Mouse (Mus musculus) MEL (cell line): ENCODE measurements around the gene Yipf1. TPM values are rescaled to one million over a fixed set of nuclear protein-coding genes. Genes with fewer than 3 reads are reported as not detected.

Experiments
- DNase-seq: peaks from one replicate; pipeline ENCODE4 v3.0.0; 2011; ENCODE audit warnings: low read depth, low spot score
- H3K27ac ChIP-seq: 2 replicates; pipeline ENCODE4 v1.5.1; 2012; ENCODE audit warnings: low read depth, mild to moderate bottlenecking, control low read depth, low read length, moderate library complexity; ENCODE audit not compliant: control insufficient read depth
- H3K27me3 ChIP-seq, 2 experiments: fragments of 150-350 bp in 1 of 2; sonication (generic) in 1 of 2; 2 replicates each; pipeline ENCODE4 v1.6.1; 2012; ENCODE audit warnings: low read length in 2 of 2, mild to moderate bottlenecking in 2 of 2, improper control_type of control experiment in 1 of 2, moderate library complexity in 1 of 2; ENCODE audit not compliant: insufficient read depth in 2 of 2, control insufficient read depth in 1 of 2
- H3K36me3 ChIP-seq, 2 experiments: 2 replicates each; pipeline ENCODE4 v1.6.1; 2012 to 2014; ENCODE audit warnings: low read length in 2 of 2, improper control_type of control experiment in 1 of 2, inconsistent platforms in 1 of 2, mild to moderate bottlenecking in 1 of 2; ENCODE audit not compliant: insufficient read depth in 2 of 2, control insufficient read depth in 1 of 2
- H3K4me1 ChIP-seq, 2 experiments: fragments of 150-350 bp in 1 of 2; sonication (generic) in 1 of 2; 2 replicates each; pipeline ENCODE4 v1.6.1; 2012; ENCODE audit warnings: low read length in 2 of 2, improper control_type of control experiment in 1 of 2, mild to moderate bottlenecking in 1 of 2; ENCODE audit not compliant: insufficient read depth in 2 of 2, control insufficient read depth in 1 of 2
- H3K4me3 ChIP-seq, 2 experiments: fragments of 150-350 bp in 1 of 2; sonication (generic) in 1 of 2; 2 replicates each; pipeline ENCODE4 v1.5.1; 2012; ENCODE audit warnings: low read depth in 2 of 2, low read length in 2 of 2, mild to moderate bottlenecking in 2 of 2, moderate library complexity in 2 of 2, control low read depth in 1 of 2, improper control_type of control experiment in 1 of 2; ENCODE audit not compliant: control insufficient read depth in 1 of 2, insufficient read depth in 1 of 2
- H3K79me2 ChIP-seq: 2 replicates; pipeline ENCODE4 v1.6.1; 2012; ENCODE audit warnings: mild to moderate bottlenecking, low read length, moderate library complexity; ENCODE audit not compliant: control insufficient read depth, poor library complexity, insufficient read depth
- H3K9ac ChIP-seq: 2 replicates; pipeline ENCODE4 v1.6.1; 2012; ENCODE audit warnings: low read depth, mild to moderate bottlenecking, control low read depth, low read length, moderate library complexity; ENCODE audit not compliant: control insufficient read depth, poor library complexity, severe bottlenecking
- H3K9me3 ChIP-seq: fragments of 150-350 bp; sonication (generic); replicated peaks from 2 replicates; pipeline ENCODE4 v1.6.1; 2012; ENCODE audit warnings: mild to moderate bottlenecking, low read length, improper control_type of control experiment, moderate library complexity; ENCODE audit not compliant: insufficient read depth
- BHLHE40 ChIP-seq: IDR thresholded peaks from 2 replicates; pipeline ENCODE4 v1.6.1; 2012; ENCODE audit warnings: low read depth, mild to moderate bottlenecking, inconsistent platforms, low read length, improper control_type of control experiment, borderline replicate concordance
- CHD1 ChIP-seq: IDR thresholded peaks from 2 replicates; pipeline ENCODE4 v1.6.1; 2012; ENCODE audit warnings: low read depth, mild to moderate bottlenecking, inconsistent platforms, low read length, improper control_type of control experiment
- CHD2 ChIP-seq: IDR thresholded peaks from 2 replicates; pipeline ENCODE4 v1.6.1; 2011; ENCODE audit warnings: low read length, improper control_type of control experiment
- CTCF ChIP-seq, 3 experiments: IDR thresholded peaks in 2 of 3; conservative IDR thresholded peaks in 1 of 3; 2 replicates each; pipeline ENCODE4 v1.5.1; 2011 to 2012; ENCODE audit warnings: low read length in 3 of 3, low read depth in 2 of 3, mild to moderate bottlenecking in 2 of 3, improper control_type of control experiment in 1 of 3, inconsistent platforms in 1 of 3, mixed read lengths in 1 of 3, moderate library complexity in 1 of 3; ENCODE audit not compliant: control insufficient read depth in 1 of 3, insufficient read depth in 1 of 3, poor library complexity in 1 of 3, severe bottlenecking in 1 of 3
- E2F4 ChIP-seq: IDR thresholded peaks from 2 replicates; pipeline ENCODE4 v1.6.1; 2011; ENCODE audit warnings: low read depth, low read length, improper control_type of control experiment, borderline replicate concordance
- ELF1 ChIP-seq: IDR thresholded peaks from 2 replicates; pipeline ENCODE4 v1.6.1; 2014; ENCODE audit warnings: low read depth, mild to moderate bottlenecking, inconsistent platforms, low read length, improper control_type of control experiment, moderate library complexity
- EP300 ChIP-seq, 2 experiments: IDR thresholded peaks; 2 replicates each; pipeline ENCODE4 v1.6.1; 2011; ENCODE audit warnings: improper control_type of control experiment in 2 of 2, low read length in 2 of 2, low read depth in 1 of 2, mild to moderate bottlenecking in 1 of 2
- ETS1 ChIP-seq: IDR thresholded peaks from 2 replicates; pipeline ENCODE4 v1.6.1; 2012; ENCODE audit warnings: low read depth, mild to moderate bottlenecking, inconsistent platforms, low read length, improper control_type of control experiment, moderate library complexity
- GABPA ChIP-seq: IDR thresholded peaks from 2 replicates; pipeline ENCODE4 v1.6.1; 2012; ENCODE audit warnings: low read depth, mild to moderate bottlenecking, inconsistent platforms, low read length, improper control_type of control experiment, moderate library complexity
- GATA1 ChIP-seq: IDR thresholded peaks from 2 replicates; pipeline ENCODE4 v1.6.1; 2011; ENCODE audit warnings: low read depth, low read length, improper control_type of control experiment
- JUND ChIP-seq: IDR thresholded peaks from 2 replicates; pipeline ENCODE4 v1.6.1; 2011; ENCODE audit warnings: low read depth, mild to moderate bottlenecking, improper control_type of control experiment, low read length
- MAFK ChIP-seq: IDR thresholded peaks from 2 replicates; pipeline ENCODE4 v1.6.1; 2011; ENCODE audit warnings: low read depth, mild to moderate bottlenecking, low read length, improper control_type of control experiment, borderline replicate concordance
- MEF2A ChIP-seq: IDR thresholded peaks from 2 replicates; pipeline ENCODE4 v1.6.1; 2014; ENCODE audit warnings: low read depth, mild to moderate bottlenecking, inconsistent platforms, low read length, improper control_type of control experiment; ENCODE audit not compliant: poor library complexity, insufficient replicate concordance, severe bottlenecking; ENCODE audit errors: extremely low read depth
- MXI1 ChIP-seq: IDR thresholded peaks from 2 replicates; pipeline ENCODE4 v1.6.1; 2011; ENCODE audit warnings: mild to moderate bottlenecking, low read depth, low read length, improper control_type of control experiment
- MYB ChIP-seq: IDR thresholded peaks from 2 replicates; pipeline ENCODE4 v1.6.1; 2011; ENCODE audit warnings: mild to moderate bottlenecking, low read depth, low read length, improper control_type of control experiment
- MYC ChIP-seq: IDR thresholded peaks from 2 replicates; pipeline ENCODE4 v1.6.1; 2011; ENCODE audit warnings: low read depth, mild to moderate bottlenecking, low read length, improper control_type of control experiment, moderate library complexity
- POLR2A ChIP-seq, 2 experiments: IDR thresholded peaks; 2 replicates each; pipeline ENCODE4 v1.6.1; 2011 to 2012; ENCODE audit warnings: low read length in 2 of 2, mild to moderate bottlenecking in 2 of 2, control low read depth in 1 of 2, improper control_type of control experiment in 1 of 2, low read depth in 1 of 2, moderate library complexity in 1 of 2; ENCODE audit not compliant: control insufficient read depth in 1 of 2, insufficient read depth in 1 of 2, poor library complexity in 1 of 2
- POLR2AphosphoS5 ChIP-seq: IDR thresholded peaks from 2 replicates; pipeline ENCODE4 v1.6.1; 2012; ENCODE audit warnings: low read depth, borderline replicate concordance, mild to moderate bottlenecking, inconsistent platforms, low read length, moderate library complexity, mixed read lengths
- RCOR1 ChIP-seq: IDR thresholded peaks from 2 replicates; pipeline ENCODE4 v1.6.1; 2012; ENCODE audit warnings: low read depth, mild to moderate bottlenecking, inconsistent platforms, low read length, improper control_type of control experiment
- SIN3A ChIP-seq: IDR thresholded peaks from 2 replicates; pipeline ENCODE4 v1.6.1; 2012; ENCODE audit warnings: low read length, improper control_type of control experiment, inconsistent platforms
- SMC3 ChIP-seq: IDR thresholded peaks from 2 replicates; pipeline ENCODE4 v1.6.1; 2011; ENCODE audit warnings: low read depth, low read length, improper control_type of control experiment
- TCF12 ChIP-seq: IDR thresholded peaks from 2 replicates; pipeline ENCODE4 v1.6.1; 2014; ENCODE audit warnings: low read depth, mild to moderate bottlenecking, inconsistent platforms, low read length, improper control_type of control experiment, moderate library complexity
- USF1 ChIP-seq: IDR thresholded peaks from 2 replicates; pipeline ENCODE4 v1.6.1; 2014; ENCODE audit warnings: low read depth, mild to moderate bottlenecking, inconsistent platforms, low read length, improper control_type of control experiment, moderate library complexity
- ZC3H11A ChIP-seq: IDR thresholded peaks from 2 replicates; pipeline ENCODE4 v1.6.1; 2012; ENCODE audit warnings: low read depth, mild to moderate bottlenecking, inconsistent platforms, low read length, improper control_type of control experiment
- ZKSCAN1 ChIP-seq: IDR thresholded peaks from 2 replicates; pipeline ENCODE4 v1.6.1; 2012; ENCODE audit warnings: low read depth, mild to moderate bottlenecking, inconsistent platforms, low read length, improper control_type of control experiment, moderate library complexity
- ZMIZ1 ChIP-seq: IDR thresholded peaks from 2 replicates; pipeline ENCODE4 v1.6.1; 2012; ENCODE audit warnings: low read depth, mild to moderate bottlenecking, inconsistent platforms, low read length, improper control_type of control experiment, moderate library complexity
- ZNF384 ChIP-seq: IDR thresholded peaks from 2 replicates; pipeline ENCODE4 v1.6.1; 2012; ENCODE audit warnings: low read depth, mild to moderate bottlenecking, inconsistent platforms, low read length, improper control_type of control experiment
- polyA plus RNA-seq, 2 experiments: library from polyadenylated mRNA; stranded (reverse) in 1 of 2; unstranded in 1 of 2; fragments of >175 nt in 1 of 2; fragments of >200 nt in 1 of 2; gene quantifications; 2 replicates each; pipeline versions ENCODE4 v1.2.1 to v1.2.4; 2012; ENCODE audit warnings: low replicate concordance in 2 of 2, low read depth in 1 of 2; ENCODE audit not compliant: insufficient read length in 2 of 2, insufficient read depth in 1 of 2, missing spikeins in 1 of 2
- total RNA-seq: library from RNA; depleted of rRNA; stranded (reverse); fragments of 300-350 nt; gene quantifications from 2 replicates; pipeline ENCODE4 v1.2.3, GENCODE M21; 2012

Yipf1 gene
- total and polyA plus RNA-seq, 3 experiments: 40.6 to 549 (median 43.5) TPM

GRCm38 (mm10) chr4:107389345-107389744 lies 75.2 kb downstream of the Yipf1 start:
- TF ChIP-seq GABPA (no peak), ZNF384 (no peak), USF1 (no peak), RCOR1 (no peak), CTCF (IDR thresholded peaks at IDR 0.05 in 2 of 3, conservative IDR thresholded peaks at IDR 0.05 in 1 of 3; ENCODE audit: control insufficient read depth in 1 of 3, insufficient read depth in 1 of 3, low read depth in 2 of 3, low read length in 3 of 3, poor library complexity in 1 of 3, severe bottlenecking in 1 of 3) (no peak), BHLHE40 (no peak), ZKSCAN1 (no peak), POLR2A (IDR thresholded peaks at IDR 0.05; ENCODE audit: control insufficient read depth in 1 of 2, insufficient read depth in 1 of 2, low read depth in 1 of 2, low read length in 2 of 2, poor library complexity in 1 of 2) (no peak), POLR2AphosphoS5 (no peak), EP300 (IDR thresholded peaks at IDR 0.05; ENCODE audit: low read depth in 1 of 2, low read length in 2 of 2) (no peak), ZMIZ1 (no peak), GATA1 (no peak), SIN3A (no peak), MAFK (no peak), JUND (no peak), E2F4 (no peak), CHD1 (no peak), MXI1 (no peak), MYB (no peak)
- Histone ChIP-seq H3K36me3 (peaks cover 0 to 29% of the 10 kb centered on the region in 2 experiments; a peak in 2 of 4 replicates), H3K79me2 (no peaks in the 10 kb centered on the region)

GRCm38 (mm10) chr4:107393771-107394170 lies 79.6 kb downstream of the Yipf1 start:
- no peak overlapping the region for H3K4me3 ChIP-seq
- TF ChIP-seq MYB (no peak), ZC3H11A (no peak), SIN3A (no peak), ZKSCAN1 (no peak), GABPA (no peak), RCOR1 (no peak), MEF2A (no peak), USF1 (no peak), ETS1 (no peak), TCF12 (no peak), MXI1 (no peak), CHD2 (no peak), ELF1 (no peak), EP300 (IDR thresholded peaks at IDR 0.05; ENCODE audit: low read depth in 1 of 2, low read length in 2 of 2) (no peak), E2F4 (no peak), ZNF384 (no peak), MYC (no peak), SMC3 (no peak)
- TF ChIP-seq, all 39 proteins: peak for 0
- H3K9me3 ChIP-seq: no peaks in the 10 kb centered on the region
- no peaks in the 10 kb centered on the region for H3K79me2 ChIP-seq
- no peaks in the 10 kb centered on the region for H3K4me1 ChIP-seq
- DNase-seq: no peak
- H3K36me3 ChIP-seq: peaks cover 0 to 25% of the 10 kb centered on the region in 2 experiments; a peak in 2 of 4 replicates
- H3K27me3 ChIP-seq: no peaks in the 10 kb centered on the region
- H3K27ac ChIP-seq: no peak overlapping the region
- no peak overlapping the region for H3K9ac ChIP-seq

More at GRCm38 (mm10) chr4:107389345-107389744, 75.2 kb downstream of the Yipf1 start:
- H3K9me3 ChIP-seq: no peaks in the 10 kb centered on the region
- H3K9ac ChIP-seq: no peak overlapping the region
- H3K4me3 ChIP-seq: no peak overlapping the region
- no peak overlapping the region for H3K27ac ChIP-seq
- no peaks in the 10 kb centered on the region for H3K27me3 ChIP-seq
- no peak for DNase-seq
- no peaks in the 10 kb centered on the region for H3K4me1 ChIP-seq
